Mouse (Mus musculus): ENCODE measurements around the gene Pi16. TPM values are rescaled to one million over a fixed set of nuclear protein-coding genes. Genes with fewer than 3 reads are reported as not detected.

Gene Pi16
- polyA plus RNA-seq, 1 experiment from 2014 or later: 4.4 TPM

GRCm38 (mm10) chr17:29378056-29378455, 60.6 kb downstream of the Pi16 start:
- H3K9ac ChIP-seq (ENCODE audit: low read depth, low read length): no peak overlapping the region
- H3K4me2 ChIP-seq (ENCODE audit: low read length): no peak overlapping the region
- H3K9me3 ChIP-seq (replicated peaks; ENCODE audit: control insufficient read depth, low read length, poor library complexity, severe bottlenecking): no peaks in the 10 kb centered on the region
- H3K36me3 ChIP-seq (ENCODE audit: control insufficient read depth, insufficient read depth, low read length): no peaks in the 10 kb centered on the region
- ATAC-seq: no peak
- H3K27me3 ChIP-seq (ENCODE audit: control insufficient read depth, insufficient read depth, low read depth, low read length): no peaks in the 10 kb centered on the region
- H3K4me3 ChIP-seq (ENCODE audit: low read depth, low read length): no peak overlapping the region
- 70% methylated on average over 8 of the region's 8 CpGs for WGBS
- no peaks in the 10 kb centered on the region for H3K4me1 ChIP-seq (ENCODE audit: control insufficient read depth, insufficient read depth, low read length)
- H3K27ac ChIP-seq (ENCODE audit: low read length): no peak overlapping the region

Other genes with a start within 250 kb of the Pi16 start
- 115 and 148 TPM in 2 replicates for gene Cdkn1a, start 226.7 kb upstream of the Pi16 start, polyA plus RNA-seq (2015; fragmentation: Nextera tagmentation; extraction: Ambion mirVana)
- gene Rab44, start 203.5 kb upstream of the Pi16 start, polyA plus RNA-seq (2015; fragmentation: Nextera tagmentation; extraction: Ambion mirVana): 0.08 and 0.17 TPM in 2 replicates
- 43.6 and 55.8 TPM in 2 replicates for gene Cpne5, start 79.5 kb upstream of the Pi16 start, polyA plus RNA-seq (2015; fragmentation: Nextera tagmentation; extraction: Ambion mirVana)
- gene Ppil1, start 53.5 kb upstream of the Pi16 start, polyA plus RNA-seq (2015; fragmentation: Nextera tagmentation; extraction: Ambion mirVana): 106 and 107 TPM in 2 replicates
- gene BC004004, start 48.9 kb upstream of the Pi16 start, polyA plus RNA-seq (2015; fragmentation: Nextera tagmentation; extraction: Ambion mirVana): 125 TPM in 2 replicates
- 463 and 470 TPM in 2 replicates for gene Mtch1, start 30.3 kb downstream of the Pi16 start, polyA plus RNA-seq (2015; fragmentation: Nextera tagmentation; extraction: Ambion mirVana)
- 8.6 and 12.7 TPM in 2 replicates for gene Fgd2, start 43.2 kb downstream of the Pi16 start, polyA plus RNA-seq (2015; fragmentation: Nextera tagmentation; extraction: Ambion mirVana)
- 7.3 and 7.6 TPM in 2 replicates for gene Pim1, start 173.1 kb downstream of the Pi16 start, polyA plus RNA-seq (2015; fragmentation: Nextera tagmentation; extraction: Ambion mirVana)
- gene Gm17657, start 232.0 kb downstream of the Pi16 start, polyA plus RNA-seq (2015; fragmentation: Nextera tagmentation; extraction: Ambion mirVana): not detected in 2 replicates
- 29.5 and 32.2 TPM in 2 replicates for gene Tbc1d22b, start 232.1 kb downstream of the Pi16 start, polyA plus RNA-seq (2015; fragmentation: Nextera tagmentation; extraction: Ambion mirVana)
- 0.89 and 1.3 TPM in 2 replicates for gene Tmem217, start 234.7 kb downstream of the Pi16 start, polyA plus RNA-seq (2015; fragmentation: Nextera tagmentation; extraction: Ambion mirVana)

Data from midbrain, embryonic 16.5 days (tissue).